Mouse (Mus musculus): Measurements from ENCODE around the gene Kif5c. TPM values are rescaled to one million over a fixed set of nuclear protein-coding genes. Genes with fewer than 3 reads are reported as not detected.
A peak's percentile ranks its signal among the peaks of the same experiment; 100 is the strongest.

Gene Kif5c
- polyA plus RNA-seq, 1 experiment from 2014 or later = 3.7 TPM

DNA sequence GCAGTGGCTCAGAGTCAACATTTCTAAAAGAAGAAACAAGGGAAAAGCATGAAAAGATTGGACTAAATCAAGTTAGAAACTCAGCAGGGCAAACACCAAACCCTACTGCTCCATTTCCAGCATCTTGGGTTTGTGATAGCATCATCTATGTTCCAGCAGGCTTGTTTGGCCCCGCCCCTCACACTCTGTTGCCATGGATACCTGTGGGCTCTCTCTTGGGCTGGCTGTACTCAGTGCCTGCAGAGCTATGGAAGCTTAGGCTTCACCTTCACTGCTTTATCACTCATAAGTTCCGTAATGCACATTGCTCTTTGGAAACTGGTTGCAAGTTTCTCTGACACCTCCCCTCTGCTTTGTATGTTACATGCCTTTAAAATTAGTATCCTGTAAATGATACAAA is 136.0 kb downstream of the Kif5c start:
- 57% methylated on average over 2 of the region's 2 CpGs for WGBS
- Histone ChIP-seq H3K4me3 (no peak overlapping the region), H3K4me1 (0 out of 2 replicates have a peak, but pooled peaks cover 4% of the 10 kb centered on the region), H3K9ac (no peak overlapping the region), H3K27me3 (no peaks in the 10 kb centered on the region), H3K27ac (no peak overlapping the region), H3K4me2 (no peak overlapping the region), H3K36me3 (0 out of 2 replicates have a peak, but pooled peaks cover 3% of the 10 kb centered on the region), H3K9me3 (no peaks in the 10 kb centered on the region)
- ATAC-seq (ENCODE audit: insufficient number of reproducible peaks, low FRiP score, low TSS enrichment, low read depth) = no peak

DNA sequence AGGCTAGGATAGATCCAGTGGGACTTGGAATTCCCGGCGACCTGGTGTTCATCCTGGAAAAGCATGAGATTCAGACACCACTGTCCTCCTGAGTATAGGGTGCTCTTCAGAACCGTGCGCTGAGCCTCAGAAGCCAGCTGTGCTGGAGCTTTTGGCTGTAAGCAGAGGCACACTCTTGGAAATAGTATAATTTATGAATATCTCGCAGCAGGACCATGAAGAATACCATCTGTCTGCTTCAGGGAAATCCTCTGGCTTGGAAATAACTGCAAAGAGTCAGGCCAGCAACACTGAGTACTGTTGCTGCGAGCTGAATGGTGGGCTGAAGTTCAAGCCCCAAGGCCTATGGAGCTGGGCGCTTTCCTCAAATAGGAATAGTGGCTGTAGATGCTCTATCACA is 138.5 kb downstream of the Kif5c start:
- H3K27me3 ChIP-seq = no peaks in the 10 kb centered on the region
- ATAC-seq (ENCODE audit: insufficient number of reproducible peaks, low FRiP score, low TSS enrichment, low read depth) = no peak
- H3K9ac ChIP-seq = no peak overlapping the region
- no peak overlapping the region for H3K27ac ChIP-seq
- WGBS = 84% methylated on average over 7 of the region's 7 CpGs
- H3K4me2 ChIP-seq = no peak overlapping the region
- no peaks in the 10 kb centered on the region for H3K9me3 ChIP-seq
- no peak overlapping the region for H3K4me3 ChIP-seq
- H3K36me3 ChIP-seq = 0 out of 2 replicates have a peak, but pooled peaks cover 5% of the 10 kb centered on the region
- H3K4me1 ChIP-seq = no peaks in the 10 kb centered on the region

DNA sequence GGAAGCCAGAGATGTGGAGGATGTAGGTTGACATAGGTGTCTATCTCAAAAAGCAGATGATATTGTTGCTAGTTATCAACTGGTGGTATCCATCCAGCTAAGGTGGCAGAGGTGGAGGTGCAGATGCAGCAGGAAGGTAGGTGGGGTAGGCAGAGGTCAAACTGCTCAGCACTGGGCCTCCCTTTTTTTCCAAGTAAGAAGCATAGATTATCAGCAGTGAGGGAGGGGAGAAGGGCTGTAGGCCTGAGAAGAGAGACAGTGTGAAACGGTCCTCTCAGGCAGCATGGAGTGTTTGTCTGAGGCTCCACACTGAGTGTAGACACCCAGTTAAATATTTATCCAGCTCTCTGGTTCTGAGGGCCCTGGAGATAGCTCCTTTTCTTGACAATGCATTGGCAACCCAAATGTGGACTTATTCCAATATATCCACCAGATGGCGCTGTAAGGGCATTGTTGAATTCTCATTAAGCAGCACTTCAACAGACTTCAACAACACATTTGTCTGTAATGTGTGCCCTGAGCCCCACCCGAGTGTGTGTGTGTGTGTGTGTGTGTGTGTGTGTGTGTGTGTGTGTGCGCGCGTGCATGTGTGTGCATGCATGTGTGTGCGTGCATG is 145.3 kb downstream of the Kif5c start:
- 45% methylated on average over 7 of the region's 7 CpGs for WGBS
- Histone ChIP-seq H3K4me3 (no peak overlapping the region), H3K9me3 (no peaks in the 10 kb centered on the region), H3K36me3 (0 out of 2 replicates have a peak, but pooled peaks cover 6% of the 10 kb centered on the region), H3K9ac (no peak overlapping the region), H3K27ac (no peak overlapping the region), H3K4me1 (no peaks in the 10 kb centered on the region), H3K27me3 (no peaks in the 10 kb centered on the region), H3K4me2 (no peak overlapping the region)
- ATAC-seq (ENCODE audit: insufficient number of reproducible peaks, low FRiP score, low TSS enrichment, low read depth) = no peak

DNA sequence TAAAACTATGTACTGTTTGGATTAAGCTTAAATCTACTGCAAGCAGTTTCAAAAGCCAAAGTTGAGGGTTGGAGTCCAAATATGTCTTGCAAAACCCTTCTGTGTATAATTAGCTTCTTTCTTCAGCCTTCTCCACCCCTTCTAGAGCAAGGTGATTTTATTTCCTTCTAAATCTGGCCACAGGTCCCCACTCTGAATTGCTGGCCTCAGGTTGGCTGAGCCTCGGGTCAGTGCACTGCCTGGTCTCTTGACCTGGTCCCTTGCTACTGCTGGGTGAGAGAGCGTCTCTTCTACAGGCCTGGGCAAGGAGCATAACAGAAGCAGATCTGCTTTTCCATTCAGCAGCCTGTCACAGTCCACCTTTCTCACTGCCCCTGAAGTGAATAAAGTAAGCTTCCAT is 149.8 kb downstream of the Kif5c start:
- Histone ChIP-seq H3K9ac (no peak overlapping the region), H3K4me3 (no peak overlapping the region), H3K4me1 (no peaks in the 10 kb centered on the region), H3K36me3 (0 out of 2 replicates have a peak, but pooled peaks cover 3% of the 10 kb centered on the region), H3K9me3 (no peaks in the 10 kb centered on the region), H3K27me3 (no peaks in the 10 kb centered on the region), H3K27ac (no peak overlapping the region), H3K4me2 (no peak overlapping the region)
- ATAC-seq (ENCODE audit: insufficient number of reproducible peaks, low FRiP score, low TSS enrichment, low read depth) = no peak
- 78% methylated on average over 2 of the region's 2 CpGs for WGBS

DNA sequence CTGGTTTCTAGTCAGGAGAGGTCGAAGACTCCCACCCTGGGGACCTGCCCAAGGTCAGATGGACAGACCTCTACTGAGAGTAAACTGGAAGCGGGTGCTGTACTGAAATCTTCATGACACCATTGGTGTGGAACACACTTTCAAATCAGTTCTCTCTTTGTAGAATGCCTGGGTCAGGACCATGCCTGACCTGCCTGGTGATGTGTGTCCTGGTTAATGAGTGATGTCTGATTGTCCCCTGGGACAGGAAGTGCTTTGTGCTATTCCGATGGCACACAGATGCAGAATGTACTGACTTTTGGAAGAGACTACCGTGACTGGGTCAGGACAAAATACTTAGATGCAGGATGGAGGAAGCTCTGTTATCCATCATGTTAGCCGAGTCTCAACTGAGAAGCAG is 151.3 kb downstream of the Kif5c start:
- Histone ChIP-seq H3K9ac (no peak overlapping the region), H3K4me2 (no peak overlapping the region), H3K27ac (no peak overlapping the region), H3K27me3 (no peaks in the 10 kb centered on the region), H3K36me3 (0 out of 2 replicates have a peak, but pooled peaks cover 3% of the 10 kb centered on the region), H3K4me3 (no peak overlapping the region), H3K9me3 (no peaks in the 10 kb centered on the region), H3K4me1 (no peaks in the 10 kb centered on the region)
- 81% methylated on average over 5 of the region's 5 CpGs for WGBS
- ATAC-seq (ENCODE audit: insufficient number of reproducible peaks, low FRiP score, low TSS enrichment, low read depth) = no peak

DNA sequence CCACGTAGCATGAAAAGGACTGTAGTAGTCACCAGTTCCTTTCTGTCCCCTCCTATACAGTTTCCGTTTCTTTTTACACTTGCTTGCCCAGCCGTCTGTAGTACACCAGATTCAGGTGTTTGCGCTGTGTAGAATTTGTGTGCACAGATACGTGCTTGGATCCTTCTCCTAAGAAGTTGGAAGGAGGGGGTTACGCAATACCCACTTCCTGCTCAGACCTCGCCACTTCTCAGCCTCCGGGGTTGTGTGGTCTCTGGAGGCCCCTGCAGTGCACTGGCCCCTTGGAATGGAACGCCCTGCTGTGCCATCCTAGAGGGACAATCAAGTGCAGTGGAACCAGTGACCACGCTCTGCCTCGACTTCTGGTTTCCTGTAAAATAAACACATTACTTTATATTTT is 152.1 kb downstream of the Kif5c start:
- H3K9ac ChIP-seq = no peak overlapping the region
- no peak for ATAC-seq (ENCODE audit: insufficient number of reproducible peaks, low FRiP score, low TSS enrichment, low read depth)

DNA sequence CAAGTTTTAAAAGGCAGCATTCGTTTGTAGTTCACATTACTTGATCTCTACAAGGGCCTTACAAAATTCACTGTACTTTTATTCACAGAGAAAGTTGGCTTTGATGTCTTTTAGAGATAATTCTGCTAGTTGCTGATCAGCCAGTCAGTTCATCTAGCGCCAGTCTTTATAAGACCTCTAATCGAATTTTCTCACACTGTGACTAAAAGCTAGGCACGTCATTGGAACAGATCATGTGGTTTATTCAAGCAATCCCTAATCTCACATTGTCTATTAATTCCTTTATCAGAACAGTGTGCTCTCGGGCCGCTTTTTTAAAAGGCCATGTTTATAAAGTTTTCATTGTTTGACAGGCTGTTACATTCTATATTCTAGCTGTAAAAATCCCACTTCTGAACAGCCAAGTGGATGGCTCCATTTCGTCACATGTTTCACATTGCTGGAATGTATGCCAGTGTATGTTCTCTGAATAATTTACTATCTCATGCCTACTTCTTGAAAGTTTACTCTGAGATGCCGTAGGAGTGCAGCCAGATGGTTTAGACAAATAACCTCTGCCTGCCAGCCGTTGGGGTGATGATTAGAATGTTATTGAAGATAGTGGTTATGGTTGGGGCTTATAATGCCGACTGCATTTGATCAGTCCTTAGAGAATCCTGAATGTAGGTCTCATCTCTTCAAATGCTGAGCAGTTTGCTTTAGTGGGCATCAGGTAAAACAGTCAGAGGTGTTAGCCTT is 154.3 kb downstream of the Kif5c start:
- Histone ChIP-seq H3K36me3 (0 out of 2 replicates have a peak, but pooled peaks cover 3% of the 10 kb centered on the region), H3K27me3 (no peaks in the 10 kb centered on the region), H3K4me3 (no peak overlapping the region), H3K9ac (no peak overlapping the region), H3K27ac (no peak overlapping the region), H3K9me3 (no peaks in the 10 kb centered on the region), H3K4me2 (no peak overlapping the region), H3K4me1 (no peaks in the 10 kb centered on the region)
- 65% methylated on average over 10 of the region's 10 CpGs for WGBS
- ATAC-seq (ENCODE audit: insufficient number of reproducible peaks, low FRiP score, low TSS enrichment, low read depth) = no peak

More for the DNA sequence above, 152.1 kb downstream of the Kif5c start:
- H3K9me3 ChIP-seq = no peaks in the 10 kb centered on the region
- no peaks in the 10 kb centered on the region for H3K27me3 ChIP-seq
- 62% methylated on average over 11 of the region's 11 CpGs for WGBS
- 0 out of 2 replicates have a peak, but pooled peaks cover 3% of the 10 kb centered on the region for H3K36me3 ChIP-seq
- H3K4me1 ChIP-seq = no peaks in the 10 kb centered on the region
- H3K4me2 ChIP-seq = no peak overlapping the region
- no peak overlapping the region for H3K27ac ChIP-seq
- H3K4me3 ChIP-seq = no peak overlapping the region

DNA sequence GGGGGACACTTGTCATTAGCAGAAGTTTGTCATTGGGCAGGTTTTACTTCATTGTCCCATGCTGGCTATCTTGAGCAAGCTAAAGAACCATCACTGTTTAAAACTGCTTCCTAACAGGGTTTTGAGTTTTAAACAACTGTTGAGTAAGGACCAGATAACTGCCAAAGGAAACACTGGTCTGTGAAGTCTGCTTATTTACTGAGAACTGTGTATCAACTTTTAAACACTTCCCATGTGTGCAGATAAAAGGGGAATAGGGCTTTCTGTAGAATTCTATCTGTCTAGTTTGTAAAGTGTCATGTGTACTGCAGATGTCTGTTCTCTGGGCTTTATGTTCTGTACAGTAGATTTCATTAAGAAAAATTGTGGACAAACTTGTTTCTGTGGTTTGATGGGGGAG is 155.1 kb downstream of the Kif5c start:
- Histone ChIP-seq H3K4me3 (no peak overlapping the region), H3K4me2 (no peak overlapping the region), H3K9me3 (no peaks in the 10 kb centered on the region), H3K27me3 (no peaks in the 10 kb centered on the region), H3K9ac (no peak overlapping the region), H3K4me1 (no peaks in the 10 kb centered on the region), H3K36me3 (no peaks in the 10 kb centered on the region), H3K27ac (no peak overlapping the region)
- ATAC-seq (ENCODE audit: insufficient number of reproducible peaks, low FRiP score, low TSS enrichment, low read depth) = no peak

DNA sequence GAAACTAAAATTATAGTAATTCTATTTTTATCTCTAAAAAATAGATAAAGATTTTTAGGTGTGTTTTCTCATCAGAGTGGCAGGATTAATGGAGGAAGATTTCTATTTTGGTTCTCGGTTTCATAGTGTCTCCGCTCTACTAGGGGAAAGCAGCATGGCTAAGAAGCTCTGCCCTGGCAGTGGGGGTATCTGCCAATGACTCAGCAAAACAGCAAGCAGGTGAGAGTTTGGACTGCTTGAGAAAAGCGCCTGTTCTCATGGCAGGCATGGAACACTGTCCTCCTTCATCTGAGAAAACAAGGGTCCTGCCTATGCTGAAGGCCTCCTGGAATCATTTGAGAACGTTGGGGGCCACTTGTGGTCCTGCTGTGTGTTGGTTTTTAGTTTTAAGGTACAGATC is 156.1 kb downstream of the Kif5c start:
- no peaks in the 10 kb centered on the region for H3K9me3 ChIP-seq
- no peaks in the 10 kb centered on the region for H3K27me3 ChIP-seq
- no peak overlapping the region for H3K4me2 ChIP-seq
- H3K4me3 ChIP-seq = no peak overlapping the region
- ATAC-seq (ENCODE audit: insufficient number of reproducible peaks, low FRiP score, low TSS enrichment, low read depth) = no peak
- 87% methylated on average over 4 of the region's 4 CpGs for WGBS
- no peaks in the 10 kb centered on the region for H3K4me1 ChIP-seq
- no peak overlapping the region for H3K9ac ChIP-seq
- H3K36me3 ChIP-seq = no peaks in the 10 kb centered on the region
- no peak overlapping the region for H3K27ac ChIP-seq

DNA sequence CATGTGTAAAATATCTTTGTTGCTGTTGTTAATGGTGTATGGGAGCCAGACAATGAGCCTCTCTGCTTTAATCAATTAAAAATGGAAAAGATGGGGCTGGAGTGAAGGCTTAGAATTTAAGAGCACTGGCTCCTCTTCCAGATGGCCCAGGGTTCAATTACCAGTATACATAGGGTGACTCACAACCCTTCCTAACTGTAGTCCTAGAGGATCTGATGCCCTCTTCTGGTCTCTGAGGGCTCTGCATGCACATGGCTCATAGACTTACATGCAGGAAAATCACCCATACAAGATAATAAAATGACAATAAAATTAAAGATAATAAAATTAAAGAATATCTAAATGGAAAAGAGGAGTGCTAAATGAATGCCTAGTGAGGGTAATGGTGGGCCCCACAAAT is 156.6 kb downstream of the Kif5c start:
- H3K9me3 ChIP-seq = no peaks in the 10 kb centered on the region
- no peak overlapping the region for H3K27ac ChIP-seq

DNA sequence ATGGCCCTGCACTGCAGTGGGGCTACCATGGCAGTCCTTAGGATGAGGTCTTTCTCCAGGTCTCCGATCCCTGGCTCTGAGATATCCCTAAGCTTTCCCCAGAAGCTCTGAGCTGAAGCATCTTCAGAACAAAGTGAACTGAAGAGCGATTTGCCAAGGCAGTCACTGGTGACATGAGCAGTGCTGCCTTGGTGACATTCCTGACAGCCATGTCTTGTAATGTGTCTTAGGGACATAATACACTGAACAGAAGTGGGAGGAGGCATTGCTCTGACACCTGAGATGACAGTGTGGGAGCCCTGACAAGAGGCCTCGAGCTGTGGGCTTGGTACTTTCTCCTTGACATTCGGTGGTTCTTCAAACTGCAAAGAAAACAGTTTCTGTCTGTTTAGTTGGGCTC is 157.3 kb downstream of the Kif5c start:
- Histone ChIP-seq H3K9me3 (no peaks in the 10 kb centered on the region), H3K4me3 (no peak overlapping the region), H3K4me2 (no peak overlapping the region), H3K4me1 (no peaks in the 10 kb centered on the region), H3K36me3 (no peaks in the 10 kb centered on the region), H3K9ac (no peak overlapping the region), H3K27ac (no peak overlapping the region), H3K27me3 (no peaks in the 10 kb centered on the region)
- 74% methylated on average over 4 of the region's 4 CpGs for WGBS
- ATAC-seq (ENCODE audit: insufficient number of reproducible peaks, low FRiP score, low TSS enrichment, low read depth) = no peak

More for the DNA sequence above, 156.6 kb downstream of the Kif5c start:
- no peak overlapping the region for H3K9ac ChIP-seq
- no peaks in the 10 kb centered on the region for H3K4me1 ChIP-seq
- no peaks in the 10 kb centered on the region for H3K27me3 ChIP-seq
- H3K36me3 ChIP-seq = no peaks in the 10 kb centered on the region
- no peak for ATAC-seq (ENCODE audit: insufficient number of reproducible peaks, low FRiP score, low TSS enrichment, low read depth)
- no peak overlapping the region for H3K4me3 ChIP-seq
- H3K4me2 ChIP-seq = no peak overlapping the region

DNA sequence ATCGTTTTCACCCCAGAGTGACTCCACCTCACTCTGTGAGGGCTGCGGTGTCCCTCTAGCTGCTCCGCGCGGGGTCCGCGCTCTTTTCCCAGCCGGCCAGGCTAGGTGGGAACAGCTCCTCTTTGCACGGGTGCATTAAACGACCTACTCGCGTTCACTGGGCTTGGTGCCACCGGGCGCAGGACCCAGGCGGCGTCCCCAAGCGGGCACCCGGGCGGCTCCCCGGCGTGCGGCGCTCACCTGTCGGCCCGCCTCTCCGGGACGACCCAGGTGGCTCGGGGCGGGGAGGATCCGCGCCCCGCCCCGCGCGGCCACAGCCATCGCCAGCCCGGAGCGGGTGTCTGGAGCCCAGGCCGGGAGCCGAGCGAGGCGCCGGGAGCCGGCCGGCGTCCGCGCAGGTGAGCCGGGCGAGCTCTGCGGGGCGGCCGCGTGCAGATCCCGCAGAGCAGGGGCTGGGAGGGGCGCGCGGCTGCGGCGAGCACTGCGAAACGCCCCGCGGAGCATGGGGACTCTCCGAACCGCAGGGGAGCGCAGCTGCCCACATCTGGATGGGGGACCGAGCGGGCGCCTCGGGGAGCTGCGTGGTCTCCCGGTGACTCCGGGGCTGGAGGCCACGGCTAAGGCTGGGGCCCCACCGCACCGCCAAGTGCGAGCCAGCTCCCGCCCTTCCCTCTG is 168.4 kb downstream of the Kif5c start, which contains the start of gene Lypd6b:
Lypd6b (plus strand) TSS at position 313 of the 675 bp plus-strand sequence.
- Histone ChIP-seq H3K27ac (0 out of 2 replicates have a peak within 1 kb of the TSS, but pooled peaks have one; percentile 40), H3K4me2 (peak within 1 kb of the TSS; percentile 100), H3K9ac (peak within 1 kb of the TSS; percentile 51), H3K36me3 (no peaks in the 10 kb centered on the region), H3K4me1 (peaks cover 16% of the 10 kb centered on the region), H3K27me3 (peaks cover 25% of the 10 kb centered on the region), H3K9me3 (no peaks in the 10 kb centered on the region), H3K4me3 (peak within 1 kb of the TSS; percentile 59)
- WGBS = under 1% methylated on average over 79 of the region's 79 CpGs
- no peak for ATAC-seq (ENCODE audit: insufficient number of reproducible peaks, low FRiP score, low TSS enrichment, low read depth)
